Mouse (Mus musculus): ENCODE measurements at regions not wholly inside any gene's neighbourhood (a gene's known extent, or its start where the extent isn't known, plus 50 kb on each side); places are given as distances from the start of the nearest gene placed in this dataset.

DNA sequence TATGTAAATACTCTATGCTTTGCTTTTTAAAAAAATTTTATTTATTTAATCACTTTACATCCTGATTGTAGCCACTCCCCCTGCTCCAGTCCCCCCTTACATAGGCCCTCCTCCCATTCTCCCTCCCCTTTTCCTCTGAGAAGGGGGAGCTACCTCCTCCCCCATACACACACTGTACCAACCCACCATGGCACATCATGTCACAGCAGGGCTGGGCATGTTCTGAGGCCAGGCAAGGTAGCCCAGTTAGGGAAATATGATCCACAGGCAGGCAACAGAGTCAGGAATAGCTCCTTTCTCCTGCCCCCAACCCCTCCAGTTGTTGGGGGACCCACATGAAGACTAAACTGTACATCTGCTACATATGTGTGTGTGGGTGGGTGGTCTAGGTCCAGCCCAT is 1130.7 kb upstream of the Gulo start:
- TF ChIP-seq POLR2A (IDR thresholded peaks at IDR 0.05; ENCODE audit: borderline replicate concordance, extremely low read depth, low read depth, low read length) (no peak), CTCF (IDR thresholded peaks at IDR 0.05; ENCODE audit: insufficient read depth, low read length) (no peak)
